Mouse (Mus musculus): ENCODE data around the gene Hspb8. TPM values are rescaled to one million over a fixed set of nuclear protein-coding genes. Genes with fewer than 3 reads are reported as not detected.

The Hspb8 gene
- total RNA-seq, 1 experiment from 2014 or later: not detected

DNA sequence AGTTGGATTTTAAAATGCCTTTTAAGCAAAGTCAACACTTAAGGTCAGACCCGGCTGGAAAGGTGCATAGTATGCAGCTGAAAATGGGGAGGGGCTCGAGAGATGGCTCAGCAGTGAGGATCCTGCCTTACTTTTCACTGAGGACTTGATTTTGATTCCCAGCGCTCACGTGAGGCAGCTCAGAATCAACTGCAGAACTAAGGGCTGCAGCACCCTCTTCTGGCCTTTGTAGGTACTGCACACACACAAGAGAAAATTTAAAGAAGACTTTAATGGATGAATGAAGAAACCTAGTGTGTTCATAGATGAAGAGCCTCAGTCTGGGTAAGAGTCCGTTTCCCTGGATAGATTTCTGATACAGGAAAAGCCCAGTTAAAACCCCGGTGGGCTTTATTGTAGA, 61.3 kb downstream of the Hspb8 start:
- no peak for ATAC-seq (replicated peaks in 1 of 2; ENCODE audit: insufficient read depth in 1 of 2, low FRiP score in 2 of 2, low TSS enrichment in 1 of 2, low read depth in 1 of 2, poor library complexity in 2 of 2, severe bottlenecking in 2 of 2)

DNA sequence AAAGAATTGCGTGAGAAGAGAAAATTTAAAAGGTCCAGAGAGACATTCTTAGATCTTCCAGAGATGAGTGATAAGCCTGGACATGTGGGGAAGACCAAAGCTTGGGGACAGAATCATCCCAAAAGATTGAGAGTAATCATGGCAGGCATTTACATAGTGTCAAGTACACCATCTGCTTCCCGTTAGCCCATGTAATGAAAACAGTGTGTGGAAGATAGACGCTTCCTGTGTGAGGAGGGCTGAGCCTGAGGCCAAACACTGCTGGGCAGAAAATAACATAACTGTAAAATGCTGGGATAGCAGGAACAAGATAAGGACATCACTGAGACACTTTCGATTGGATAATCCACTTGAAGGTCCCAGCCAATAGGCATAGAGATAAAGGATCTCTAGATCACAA, 61.9 kb downstream of the Hspb8 start:
- ATAC-seq (replicated peaks in 1 of 2; ENCODE audit: insufficient read depth in 1 of 2, low FRiP score in 2 of 2, low TSS enrichment in 1 of 2, low read depth in 1 of 2, poor library complexity in 2 of 2, severe bottlenecking in 2 of 2): no peak

Other genes with a start within 250 kb of the Hspb8 start
- 0.50 and 0.94 TPM in 2 replicates for gene Ccdc60, start 133.9 kb downstream of the Hspb8 start, total RNA-seq (2017)
- not detected in 2 replicates for gene Srrm4, start 169.0 kb upstream of the Hspb8 start, total RNA-seq (2017)